Mouse (Mus musculus) urinary bladder, postnatal 10 days (tissue): ENCODE data around the gene BC030499.
A peak's percentile ranks its signal among the peaks of the same experiment; 100 is the strongest.

Experiments used
- DNase-seq: peaks from one replicate; pipeline ENCODE4 v3.0.0; 2022; ENCODE audit warnings: low spot score

BC030499 gene

DNA sequence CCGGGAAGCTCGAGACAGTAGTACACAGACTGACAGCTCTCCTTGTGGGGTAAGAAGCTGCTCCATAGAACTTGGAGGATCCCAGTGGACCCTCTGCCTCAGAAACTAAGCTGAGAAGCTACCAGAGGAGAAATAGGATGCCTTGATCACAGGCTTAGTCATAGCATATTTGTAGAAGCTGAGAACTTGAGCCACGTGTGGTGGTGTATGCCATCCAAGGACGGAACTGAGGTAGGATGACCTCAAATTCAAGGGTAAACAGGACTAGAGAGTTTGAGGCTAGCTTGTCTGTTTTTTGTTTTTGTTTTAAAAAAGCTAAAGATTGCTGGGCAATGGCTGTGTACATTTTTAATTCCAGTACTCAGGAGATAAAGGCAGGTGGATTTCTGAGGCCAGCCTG lies 14.6 kb downstream of the BC030499 start:
- no peak for DNase-seq

DNA sequence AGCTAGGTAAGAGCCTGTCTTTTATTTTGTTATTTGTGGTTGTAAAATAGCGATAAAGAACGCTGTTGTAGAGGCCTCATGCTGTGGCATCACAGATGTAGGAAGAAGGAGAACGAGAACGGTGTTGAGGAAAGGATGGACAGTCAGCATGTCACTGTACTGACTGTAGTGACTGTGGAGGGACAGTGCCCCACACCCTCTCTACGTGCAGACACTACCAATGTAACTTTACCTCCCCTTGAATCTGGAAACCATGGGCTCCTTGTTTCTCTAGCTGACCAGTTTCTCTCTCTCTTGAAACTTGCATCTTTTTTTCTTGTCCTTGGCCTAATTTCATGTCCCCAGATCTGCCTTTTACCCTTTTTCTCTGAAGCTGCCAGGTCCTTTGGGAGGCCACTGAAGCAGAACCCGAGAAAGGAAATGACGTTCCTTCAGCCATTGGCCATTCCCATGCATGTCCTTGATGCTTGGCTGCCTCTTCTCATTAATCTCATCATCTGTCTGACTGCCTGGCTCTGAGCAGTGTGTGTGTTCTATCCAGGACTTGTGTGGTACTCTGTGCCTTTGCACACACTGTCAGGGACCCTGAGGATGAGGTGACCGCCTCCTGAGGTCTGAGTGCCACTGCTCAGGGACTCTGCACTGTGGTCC lies 20.3 kb downstream of the BC030499 start:
- no peak for DNase-seq

DNA sequence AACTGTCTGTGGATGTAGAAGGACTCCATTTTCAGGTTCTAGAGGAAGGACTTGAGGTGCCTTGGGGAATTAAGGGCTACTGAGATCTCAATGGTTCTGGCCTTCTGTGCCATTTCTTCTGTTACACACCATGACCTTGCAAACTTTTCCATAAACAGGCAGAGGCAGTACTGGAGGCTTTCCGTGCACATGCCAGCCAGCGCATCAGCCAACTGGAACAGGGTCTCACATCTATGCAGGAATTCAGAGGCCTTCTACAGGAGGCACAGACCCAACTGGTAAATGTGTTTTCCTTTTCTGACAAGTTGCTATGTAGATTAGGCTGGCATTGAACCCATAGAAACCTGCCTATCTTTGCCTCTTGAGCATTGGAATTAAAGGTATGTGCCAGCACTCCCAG lies 23.0 kb downstream of the BC030499 start:
- no peak for DNase-seq

DNA sequence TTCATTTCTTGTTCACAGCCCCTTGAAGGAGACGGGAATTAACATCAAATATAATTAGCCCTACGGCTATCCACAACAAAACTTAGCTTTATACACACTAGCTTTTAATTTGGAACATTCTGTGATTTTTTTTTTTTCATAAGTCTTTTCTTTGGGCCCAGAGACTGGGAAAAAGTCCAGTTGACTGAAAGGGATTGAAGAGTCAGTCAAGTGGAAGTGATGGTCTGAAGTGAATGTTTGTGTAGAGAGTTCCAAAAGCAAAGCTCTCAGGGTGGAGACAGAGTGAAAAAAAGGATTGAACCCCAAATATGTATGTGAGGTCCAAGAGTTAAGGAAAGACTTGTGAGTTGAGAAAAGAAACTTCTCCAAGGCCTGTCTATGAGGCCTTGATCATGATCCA lies 27.8 kb downstream of the BC030499 start:
- DNase-seq, result no peak

DNA sequence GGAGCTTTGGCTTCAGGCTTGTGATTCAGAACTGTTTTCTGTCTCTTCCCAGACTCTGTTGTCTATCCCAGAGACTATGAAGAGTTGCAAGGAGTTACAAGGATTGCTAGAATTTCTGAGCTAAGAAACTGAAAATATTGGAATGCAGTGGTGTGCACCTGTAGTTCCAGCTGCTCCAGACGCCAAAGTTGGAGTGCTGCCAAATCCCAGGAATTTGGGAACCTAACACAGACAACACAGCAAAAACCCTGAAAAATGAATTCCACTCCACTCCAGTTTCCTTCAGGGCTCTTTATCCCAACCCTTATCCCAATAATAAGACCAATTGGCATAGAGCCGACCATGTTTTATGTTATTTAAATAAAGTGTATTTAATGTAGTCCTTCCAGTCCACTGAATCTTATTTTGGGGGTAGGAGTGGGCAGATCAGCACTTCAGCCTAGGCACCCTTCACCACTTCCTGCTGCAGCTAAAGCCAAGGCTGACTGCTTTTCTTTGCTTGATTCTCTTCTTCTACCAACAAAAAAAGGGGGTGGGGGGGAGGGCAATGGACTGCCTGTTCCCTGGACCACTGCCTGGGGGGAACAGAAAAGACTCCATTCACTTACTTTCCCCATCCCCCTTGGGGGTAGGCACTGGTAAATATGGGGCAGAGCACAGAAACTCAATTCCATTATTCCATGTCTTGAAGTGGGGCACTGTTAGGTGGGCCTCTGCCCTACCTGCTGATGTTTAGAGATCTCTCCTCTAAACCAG lies 31.6 kb downstream of the BC030499 start:
- no peak for DNase-seq

DNA sequence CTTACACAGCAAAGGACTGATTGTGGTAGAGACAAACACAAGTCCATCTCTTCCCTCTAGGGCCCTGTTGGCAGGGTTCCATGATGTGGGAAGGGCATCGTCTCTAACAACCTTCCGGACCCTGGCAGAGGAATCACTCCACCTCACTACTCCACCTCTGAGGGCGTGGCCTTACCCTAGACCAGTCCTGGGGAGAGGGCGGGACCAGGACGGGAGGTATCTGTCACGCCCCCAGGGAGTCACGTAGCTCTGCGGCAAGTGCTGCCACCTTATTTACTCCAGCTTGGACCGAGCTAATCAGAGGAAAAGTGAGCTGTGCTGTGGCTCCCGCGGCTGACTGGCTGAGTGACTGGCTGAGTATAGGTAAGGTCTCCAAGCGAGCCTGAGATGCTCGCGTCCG lies 32.2 kb downstream of the BC030499 start, which contains the start of gene Aldoc:
TSS of gene Aldoc (plus strand) at position 109 of the 400 bp plus-strand sequence.
- DNase-seq, result no peak

GRCm38 (mm10) chr11:78324000-78324785 lies 33.6 kb downstream of the BC030499 start:
- no peak for DNase-seq

- DNase-seq, result no peak
Measured at GRCm38 (mm10) chr11:78324965-78325364, 34.3 kb downstream of the BC030499 start.

DNA sequence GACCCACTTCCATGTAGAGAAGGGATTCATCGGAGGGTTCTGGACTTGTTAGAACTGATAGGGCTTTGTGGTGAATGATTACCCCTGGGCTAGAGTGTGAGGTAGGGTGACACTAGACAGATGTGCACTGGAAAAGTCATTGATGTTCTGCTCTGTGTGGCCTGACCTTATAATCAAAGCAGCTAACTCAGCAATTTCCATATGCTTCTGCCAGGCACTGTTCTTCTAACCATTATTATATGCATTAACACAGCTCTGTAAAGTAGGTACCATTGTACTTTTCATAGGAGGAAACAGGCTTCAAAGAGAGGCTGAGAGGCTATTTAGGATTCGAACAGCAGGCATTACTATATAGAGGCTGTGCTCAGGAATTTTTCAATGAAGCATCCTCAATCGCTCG lies 36.6 kb downstream of the BC030499 start:
- no peak for DNase-seq

- DNase-seq, result peak; percentile 81
Measured at GRCm38 (mm10) chr11:78327634-78328511, 37.2 kb downstream of the BC030499 start, which contains the start of gene Pigs. TSS of gene Pigs (plus strand) at chr11:78328415.

DNA sequence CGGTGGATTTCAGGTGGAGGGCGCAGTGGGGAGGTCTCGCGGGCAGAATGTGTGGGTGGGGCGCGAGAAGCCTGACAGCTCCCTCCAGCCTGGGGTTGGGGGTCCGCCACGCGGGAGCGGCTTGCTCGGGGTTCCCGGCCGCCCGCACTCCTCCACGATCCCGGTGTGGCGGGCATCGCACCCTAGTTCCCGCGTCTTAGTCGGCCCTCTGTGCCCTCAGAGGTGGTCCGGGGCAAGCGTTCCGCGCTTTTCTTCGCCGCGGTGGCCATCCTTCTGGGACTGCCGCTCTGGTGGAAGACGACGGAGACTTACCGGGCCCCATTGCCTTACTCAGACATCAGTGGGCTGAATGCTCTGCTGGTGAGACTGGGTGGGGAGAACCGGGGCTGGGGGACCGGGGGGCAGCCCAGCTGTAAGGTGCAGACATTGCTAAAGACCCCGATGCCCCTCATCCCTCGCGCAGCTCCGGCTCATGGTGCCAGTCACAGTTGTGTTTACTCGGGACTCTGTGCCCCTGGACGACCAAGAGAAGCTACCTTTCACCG lies 37.9 kb downstream of the BC030499 start:
- no peak for DNase-seq

DNA sequence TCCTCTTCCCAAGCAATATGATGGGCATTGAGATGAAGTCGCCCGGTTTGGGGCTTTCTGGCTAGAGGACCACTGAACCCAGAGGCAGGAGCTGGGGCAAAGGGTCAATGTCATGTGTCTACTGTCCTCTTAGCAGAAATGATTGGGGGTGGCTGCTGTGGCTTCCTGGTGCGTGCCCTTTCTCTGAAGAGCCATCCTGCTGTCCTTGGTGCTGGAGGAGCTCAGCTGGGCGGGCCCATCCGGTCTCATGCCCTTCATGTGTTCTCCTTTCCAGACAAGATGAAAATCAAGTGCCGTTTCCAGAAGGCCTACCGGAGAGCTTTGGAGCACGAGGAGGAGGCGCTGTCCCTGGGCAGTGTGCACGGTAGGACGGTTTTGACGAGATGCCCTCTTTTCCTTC lies 42.0 kb downstream of the BC030499 start:
- no peak for DNase-seq

DNA sequence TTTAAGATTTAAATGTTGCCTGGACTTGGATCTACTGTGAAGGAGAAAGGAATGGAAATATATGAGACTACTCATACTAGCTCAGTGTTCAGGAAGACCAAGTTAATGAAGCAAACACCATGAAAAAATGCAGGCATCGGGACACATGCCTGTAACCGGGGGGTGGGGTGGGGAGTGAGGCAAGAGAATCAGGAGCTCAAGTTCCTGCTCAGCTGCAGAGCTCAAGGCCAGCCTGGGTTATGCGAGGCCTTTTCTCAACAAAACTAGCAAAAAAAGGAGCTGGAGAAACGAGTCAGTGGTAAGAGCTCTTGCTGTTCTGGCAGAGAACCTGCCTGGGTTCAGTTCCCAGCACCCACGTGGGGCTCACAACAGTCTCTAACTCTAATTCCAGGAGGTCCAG lies 43.4 kb downstream of the BC030499 start:
- DNase-seq, result no peak

- no peak for DNase-seq
Measured at GRCm38 (mm10) chr11:78337040-78337439, 46.4 kb downstream of the BC030499 start.

DNA sequence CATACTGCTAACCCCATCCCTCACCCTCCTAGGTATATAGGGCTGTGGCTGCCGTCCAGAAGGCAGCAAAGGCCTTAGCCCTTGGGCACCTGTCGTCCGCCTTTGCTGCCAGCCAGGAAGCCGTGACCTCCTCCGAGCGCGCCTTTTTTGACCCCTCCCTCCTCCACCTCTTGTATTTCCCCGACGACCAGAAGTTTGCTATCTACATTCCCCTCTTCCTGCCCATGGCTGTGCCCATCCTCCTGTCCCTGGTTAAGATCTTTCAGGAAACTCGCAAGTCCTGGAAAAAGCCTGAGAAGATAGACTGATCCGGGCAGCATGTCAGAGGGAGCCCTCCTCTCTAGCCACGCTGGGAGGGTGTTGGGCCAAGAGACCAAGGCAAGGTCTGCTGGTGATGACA lies 51.1 kb downstream of the BC030499 start:
- DNase-seq, result no peak

- no peak for DNase-seq
Measured at GRCm38 (mm10) chr11:78343381-78344327, 53.0 kb downstream of the BC030499 start, which contains the start of gene Unc119. TSS of gene Unc119 (plus strand) at chr11:78343482.

- DNase-seq, result no peak
Measured at GRCm38 (mm10) chr11:78344328-78344889, 53.8 kb downstream of the BC030499 start.

GRCm38 (mm10) chr11:78344890-78345715 lies 54.5 kb downstream of the BC030499 start:
- DNase-seq, result no peak

- no peak for DNase-seq
Measured at GRCm38 (mm10) chr11:78345801-78346200, 55.2 kb downstream of the BC030499 start.
